Mouse (Mus musculus): ENCODE results near the gene Ppp1r11. TPM values are rescaled to one million over a fixed set of nuclear protein-coding genes. Genes with fewer than 3 reads are reported as not detected.
A peak's percentile ranks its signal among the peaks of the same experiment; 100 is the strongest.

Gene Ppp1r11
- total RNA-seq, 2 experiments from 2014 or later: 122 to 145 TPM

DNA sequence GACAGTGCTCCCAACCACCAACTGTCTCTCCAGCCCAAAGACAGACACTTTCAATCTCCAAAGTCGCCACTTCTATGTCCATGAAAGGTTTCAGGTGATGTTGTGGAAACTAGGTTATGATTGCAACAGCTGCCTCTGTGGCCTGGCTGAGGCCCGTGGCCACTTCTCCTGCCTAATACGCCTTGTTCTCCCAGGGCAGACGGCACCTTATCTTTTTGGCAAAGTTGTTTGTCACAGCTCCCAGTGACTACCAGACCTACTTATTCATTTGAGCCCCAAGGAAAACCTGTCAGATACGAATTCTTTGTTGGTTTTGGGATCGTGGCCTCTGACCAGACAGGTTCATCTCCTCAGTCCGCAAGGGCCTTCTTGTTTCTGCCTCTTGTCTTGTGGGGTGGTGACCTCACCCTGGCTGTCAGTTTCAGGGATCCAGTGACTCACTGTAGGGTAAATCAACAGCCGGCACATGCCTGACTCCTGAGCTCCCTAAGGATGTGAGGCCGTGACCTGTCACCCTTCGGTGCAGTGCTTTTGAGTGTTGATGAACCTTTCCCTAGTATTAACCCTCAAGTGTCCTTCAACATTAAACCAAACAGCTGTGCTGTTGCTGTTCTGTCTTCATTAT, 23.9 kb downstream of the Ppp1r11 start:
- DNase-seq (ENCODE audit: extremely low spot score in 1 of 2, low spot score in 1 of 2): no peak

- DNase-seq (ENCODE audit: extremely low spot score in 1 of 2, low spot score in 1 of 2): no peak
Observed at GRCm38 (mm10) chr17:36923491-36923890, 28.1 kb downstream of the Ppp1r11 start.

GRCm38 (mm10) chr17:36922715-36923114, 28.8 kb downstream of the Ppp1r11 start:
- no peak for DNase-seq (ENCODE audit: extremely low spot score in 1 of 2, low spot score in 1 of 2)

- no peak for DNase-seq (ENCODE audit: extremely low spot score in 1 of 2, low spot score in 1 of 2)
Observed at GRCm38 (mm10) chr17:36920239-36920638, 31.3 kb downstream of the Ppp1r11 start.

GRCm38 (mm10) chr17:36915076-36915475, 36.5 kb downstream of the Ppp1r11 start:
- peak; percentile 51 to 83 for DNase-seq (ENCODE audit: extremely low spot score in 1 of 2, low spot score in 1 of 2)

GRCm38 (mm10) chr17:36914108-36914507, 37.4 kb downstream of the Ppp1r11 start:
- peak; percentile 60 to 89 for DNase-seq (ENCODE audit: extremely low spot score in 1 of 2, low spot score in 1 of 2)

DNA sequence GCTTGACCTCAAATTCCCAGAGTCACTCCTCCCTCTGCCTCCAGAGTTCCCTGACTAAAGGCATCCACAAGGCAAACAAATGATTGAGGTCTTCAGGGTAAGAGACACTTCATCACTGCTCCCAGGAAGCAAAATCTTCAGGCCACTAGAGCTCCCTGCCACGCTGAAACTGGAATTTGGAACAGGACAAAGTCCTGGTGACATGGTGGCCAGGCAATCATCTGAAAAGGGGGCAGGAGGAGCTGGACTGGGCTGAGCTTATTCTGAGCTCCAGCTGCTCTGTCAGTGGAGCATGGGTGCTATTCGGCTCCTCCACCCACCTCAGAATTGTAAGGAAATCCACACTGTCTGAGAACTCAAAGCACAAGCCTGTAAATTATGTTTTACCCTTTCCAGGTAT, 39.5 kb downstream of the Ppp1r11 start:
- no peak for DNase-seq (ENCODE audit: extremely low spot score in 1 of 2, low spot score in 1 of 2)

GRCm38 (mm10) chr17:36909802-36910201, 41.7 kb downstream of the Ppp1r11 start:
- DNase-seq (ENCODE audit: extremely low spot score in 1 of 2, low spot score in 1 of 2): no peak

- no peak for DNase-seq (ENCODE audit: extremely low spot score in 1 of 2, low spot score in 1 of 2)
Observed at GRCm38 (mm10) chr17:36908235-36908634, 43.3 kb downstream of the Ppp1r11 start.

DNA sequence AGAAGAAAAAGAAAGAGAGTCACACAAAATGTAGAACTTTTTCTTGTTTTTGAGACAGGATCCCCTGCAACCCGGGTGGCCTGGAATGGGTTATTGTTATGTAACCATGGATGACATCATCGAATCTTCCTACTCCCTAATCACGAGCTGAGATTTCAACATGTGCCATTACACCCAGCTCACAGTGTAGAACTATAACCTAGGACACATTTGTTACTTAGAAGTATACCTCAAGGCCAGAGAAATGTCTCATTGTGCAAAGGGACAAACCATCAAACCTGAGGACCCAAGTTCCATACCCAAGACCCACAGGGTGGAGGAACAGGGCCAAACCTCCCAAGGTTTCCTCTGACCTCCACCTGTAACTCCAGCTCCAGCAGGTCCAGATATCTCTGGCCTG, 47.9 kb downstream of the Ppp1r11 start:
- DNase-seq (ENCODE audit: extremely low spot score in 1 of 2, low spot score in 1 of 2): no peak

- DNase-seq (ENCODE audit: extremely low spot score in 1 of 2, low spot score in 1 of 2): no peak
Observed at GRCm38 (mm10) chr17:36900691-36901090, 50.9 kb downstream of the Ppp1r11 start.

GRCm38 (mm10) chr17:36900001-36900400, 51.5 kb downstream of the Ppp1r11 start:
- no peak for DNase-seq (ENCODE audit: extremely low spot score in 1 of 2, low spot score in 1 of 2)

GRCm38 (mm10) chr17:36899376-36899775, 52.2 kb downstream of the Ppp1r11 start:
- no peak for DNase-seq (ENCODE audit: extremely low spot score in 1 of 2, low spot score in 1 of 2)

Other genes with a start within 250 kb of the Ppp1r11 start
- gene H2-M10.5, start 178.8 kb downstream of the Ppp1r11 start, total RNA-seq (2021): not detected
- not detected for gene H2-M10.6, start 139.6 kb downstream of the Ppp1r11 start, total RNA-seq (2021)
- gene Trim26, start 114.6 kb downstream of the Ppp1r11 start, total RNA-seq (2021): 10 to 100 TPM; 21.0 to 21.5 TPM
- not detected for gene Trim15, start 84.5 kb downstream of the Ppp1r11 start, total RNA-seq (2021)
- gene Trim10, start 82.2 kb downstream of the Ppp1r11 start, total RNA-seq (2021): under 1 TPM in 1 of 2 experiments, not detected in 1; 0.12 TPM
- not detected for gene Trim40, start 61.6 kb downstream of the Ppp1r11 start, total RNA-seq (2021)
- under 1 TPM in 1 of 2 experiments, not detected in 1; 0.15 TPM for gene Trim31, start 53.6 kb downstream of the Ppp1r11 start, total RNA-seq (2021)
- gene Rnf39, start 8.8 kb downstream of the Ppp1r11 start, total RNA-seq (2021): 1 to 10 TPM; 3.2 to 6.4 TPM
- 10 to 100 TPM; 36.1 to 39.9 TPM for gene Znrd1, start 6.8 kb upstream of the Ppp1r11 start, total RNA-seq (2021)
- gene Znrd1as, start 6.9 kb upstream of the Ppp1r11 start, total RNA-seq (2021): 1 to 10 TPM; 5.6 to 7.1 TPM
- under 1 TPM in 1 of 2 experiments, not detected in 1; 0.32 TPM for gene 2410137M14Rik, start 29.5 kb upstream of the Ppp1r11 start, total RNA-seq (2021)
- gene H2-M5, start 37.8 kb upstream of the Ppp1r11 start, total RNA-seq (2021): 1 to 10 TPM; 1.2 TPM
- 10 to 100 TPM; 14.5 to 21.7 TPM for gene Zfp57, start 49.4 kb upstream of the Ppp1r11 start, total RNA-seq (2021)
- gene Mog, start 71.7 kb upstream of the Ppp1r11 start, total RNA-seq (2021): 100 to 1,000 TPM in 1 of 2 experiments, 10 to 100 TPM in 1; 96.8 to 121 TPM
- 100 to 1,000 TPM; 706 to 708 TPM for gene Gabbr1, start 94.2 kb upstream of the Ppp1r11 start, total RNA-seq (2021)
- gene Olfr90, start 136.8 kb upstream of the Ppp1r11 start, total RNA-seq (2021): under 1 TPM in 1 of 2 experiments, not detected in 1; 0.14 TPM
- not detected for gene Olfr91, start 146.5 kb upstream of the Ppp1r11 start, total RNA-seq (2021)
- not detected for gene Olfr92, start 168.3 kb upstream of the Ppp1r11 start, total RNA-seq (2021)
- gene Olfr93, start 209.8 kb upstream of the Ppp1r11 start, total RNA-seq (2021): not detected
- not detected for gene Ubd, start 242.2 kb upstream of the Ppp1r11 start, total RNA-seq (2021)
- not detected for gene Olfr94, start 249.3 kb upstream of the Ppp1r11 start, total RNA-seq (2021)